Mouse (Mus musculus) liver, embryonic 14.5 days (tissue): ENCODE measurements at regions not wholly inside any gene's neighbourhood (a gene's known extent, or its start where the extent isn't known, plus 50 kb on each side); places are given as distances from the start of the nearest gene placed in this dataset.

Experiments used
- ATAC-seq: fragments of 200-750 bp; cut with Nextera tagmentation; 2 replicates; pipeline ENCODE4 v1.8.0; 2017; ENCODE audit warnings: moderate number of reproducible peaks, mild to moderate bottlenecking, moderate library complexity; ENCODE audit not compliant: insufficient read depth
- DNase-seq, 3 experiments: peaks; one replicate each; pipeline ENCODE4 v3.0.0-alpha.2; 2012 to 2013; ENCODE audit warnings: low read depth in 3 of 3, low spot score in 3 of 3
- H3K27ac ChIP-seq: fragments of 300-500 bp; sonication (generic); 2 replicates; pipeline ENCODE4 v1.5.1; 2014; ENCODE audit warnings: moderate library complexity, mild to moderate bottlenecking, control low read depth, inconsistent platforms
- H3K27me3 ChIP-seq: fragments of 300-500 bp; sonication (generic); 2 replicates; pipeline ENCODE4 v1.6.1; 2014; ENCODE audit warnings: mild to moderate bottlenecking, low read length, moderate library complexity; ENCODE audit not compliant: control insufficient read depth, insufficient read depth
- H3K36me3 ChIP-seq: fragments of 300-500 bp; sonication (generic); replicated peaks from 2 replicates; pipeline ENCODE4 v1.6.1; 2014; ENCODE audit warnings: low read depth; ENCODE audit not compliant: control insufficient read depth, insufficient read depth
- H3K4me1 ChIP-seq, 2 experiments: fragments of 200-500 bp in 1 of 2; fragments of 300-500 bp in 1 of 2; sonication (generic) in 1 of 2; replicated peaks; 2 replicates each; pipeline ENCODE4 v1.6.1; 2012 to 2014; ENCODE audit warnings: antibody characterized with exemption in 1 of 2, inconsistent platforms in 1 of 2, low read length in 1 of 2; ENCODE audit not compliant: control insufficient read depth in 2 of 2, insufficient read depth in 2 of 2
- H3K4me2 ChIP-seq: fragments of 300-500 bp; sonication (generic); 2 replicates; pipeline ENCODE4 v1.6.1; 2014; ENCODE audit warnings: low read depth, mild to moderate bottlenecking, control low read depth, moderate library complexity
- H3K4me3 ChIP-seq, 2 experiments: fragments of 200-500 bp in 1 of 2; fragments of 300-500 bp in 1 of 2; sonication (generic) in 1 of 2; 2 replicates each; pipeline ENCODE4 v1.5.1; 2012 to 2014; ENCODE audit warnings: low read depth in 2 of 2, low read length in 2 of 2, mild to moderate bottlenecking in 2 of 2, control low read depth in 1 of 2, inconsistent platforms in 1 of 2, moderate library complexity in 1 of 2; ENCODE audit not compliant: insufficient read depth in 1 of 2
- H3K9ac ChIP-seq: fragments of 300-500 bp; sonication (generic); replicated peaks from 2 replicates; pipeline ENCODE4 v1.6.1; 2014; ENCODE audit warnings: mild to moderate bottlenecking, control low read depth, moderate library complexity
- H3K9me3 ChIP-seq: fragments of 300-500 bp; sonication (generic); 2 replicates; pipeline ENCODE4 v1.6.1; 2016; ENCODE audit warnings: low read length, mixed read lengths; ENCODE audit not compliant: control insufficient read depth
- CTCF ChIP-seq: IDR thresholded peaks from 2 replicates; pipeline ENCODE4 v1.5.1; 2016; ENCODE audit warnings: antibody characterized with exemption, low read depth, control low read depth
- EP300 ChIP-seq: IDR thresholded peaks from 2 replicates; pipeline ENCODE4 v1.6.1; 2016; ENCODE audit warnings: antibody characterized with exemption, low read depth
- WGBS: fragments of 180-500 bp; shearing (Covaris S2); extraction: QIAGEN DNeasy Blood & Tissue Kit; methylation state at CpG from one replicate; pipeline ENCODE4 v1.1.7; 2014; ENCODE audit not compliant: insufficient replicate concordance; 5-methylcytosine and 5-hydroxymethylcytosine counted together

DNA sequence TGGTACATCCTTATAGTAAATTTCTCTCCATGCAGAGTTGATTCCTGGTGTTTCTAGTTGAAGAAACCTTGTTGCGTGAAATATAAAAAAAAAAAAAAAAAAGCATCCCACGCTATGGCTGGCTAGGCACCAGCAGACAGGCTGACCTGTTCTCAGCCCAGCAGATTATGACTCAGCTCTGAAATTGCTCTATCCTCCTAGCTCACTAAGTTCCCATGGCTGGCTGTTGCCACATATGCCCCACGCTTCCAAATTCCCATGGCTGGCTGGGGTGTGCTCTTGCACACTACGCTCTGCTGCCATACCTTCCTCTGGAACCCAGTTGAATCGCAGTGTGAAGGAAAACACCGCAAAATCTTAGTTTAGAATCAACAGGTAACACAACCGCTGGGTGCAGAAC is 270.1 kb downstream of the Mid1ip1 start:
- WGBS: 66% methylated on average over 7 of the region's 7 CpGs
- DNase-seq (no peak), ATAC-seq (no peak)
- no peak overlapping the region for H3K9ac ChIP-seq
- no peaks in the 10 kb centered on the region for H3K36me3 ChIP-seq
- no peak overlapping the region for H3K4me3 ChIP-seq
- no peaks in the 10 kb centered on the region for H3K4me1 ChIP-seq
- H3K9me3 ChIP-seq: no peaks in the 10 kb centered on the region
- TF ChIP-seq CTCF (no peak), EP300 (no peak)
- H3K27ac ChIP-seq: no peak overlapping the region
- no peaks in the 10 kb centered on the region for H3K27me3 ChIP-seq
- H3K4me2 ChIP-seq: no peak overlapping the region

- H3K4me1 ChIP-seq: no peaks in the 10 kb centered on the region
- no peak overlapping the region for H3K4me3 ChIP-seq
- WGBS: 31% methylated on average over 6 of the region's 6 CpGs
- DNase-seq (no peak), ATAC-seq (no peak)
- H3K9ac ChIP-seq: no peak overlapping the region
- no peaks in the 10 kb centered on the region for H3K9me3 ChIP-seq
- no peak overlapping the region for H3K4me2 ChIP-seq
- no peaks in the 10 kb centered on the region for H3K36me3 ChIP-seq
- TF ChIP-seq CTCF: no peak
- no peak for TF ChIP-seq EP300
- H3K27me3 ChIP-seq: no peaks in the 10 kb centered on the region
- H3K27ac ChIP-seq: no peak overlapping the region
Measured at GRCm38 (mm10) chrX:10991871-10992210, 277.0 kb downstream of the Mid1ip1 start.

DNA sequence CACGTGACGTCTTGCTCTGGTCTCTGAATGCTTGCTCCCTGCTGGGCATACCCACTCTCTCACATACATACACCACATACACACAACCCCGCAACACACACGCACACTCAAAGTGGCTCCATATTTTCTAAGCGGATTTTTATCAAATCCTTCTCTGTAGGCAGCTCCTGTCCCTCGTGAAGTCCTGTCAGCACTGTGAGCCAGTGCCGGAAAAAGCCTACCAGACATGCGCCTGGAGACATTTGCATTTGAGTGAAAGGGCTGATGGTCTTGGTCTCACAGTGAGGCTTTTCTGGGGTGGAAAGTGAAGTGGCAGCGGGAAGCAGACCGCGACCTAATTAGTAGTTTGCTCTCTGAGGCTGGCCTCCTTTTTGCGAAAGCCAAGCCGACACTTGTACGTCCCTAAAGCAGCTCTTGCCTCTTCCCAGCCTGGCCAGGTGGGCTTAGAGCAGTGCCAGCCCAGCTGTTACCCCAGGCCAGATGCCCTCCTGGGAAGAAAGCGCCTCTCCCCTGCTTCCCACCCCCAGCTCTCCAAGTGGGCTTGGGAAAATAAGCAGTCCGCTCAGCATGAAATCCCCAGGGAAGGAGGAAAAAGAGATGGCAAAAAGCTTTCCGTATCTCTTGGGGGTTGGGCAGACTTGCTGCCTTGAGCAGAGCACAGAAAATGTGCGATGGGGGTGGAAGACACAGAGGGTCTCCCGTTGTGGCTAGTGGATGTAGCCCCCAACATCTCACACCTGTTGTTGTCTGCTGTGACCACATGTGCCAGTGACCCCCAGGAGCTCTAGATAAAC is 277.6 kb downstream of the Mid1ip1 start:
- TF ChIP-seq EP300 (no peak), CTCF (no peak)
- H3K4me1 ChIP-seq: no peaks in the 10 kb centered on the region
- H3K36me3 ChIP-seq: no peaks in the 10 kb centered on the region
- no peaks in the 10 kb centered on the region for H3K27me3 ChIP-seq
- no peak overlapping the region for H3K27ac ChIP-seq
- WGBS: 25% methylated on average over 19 of the region's 19 CpGs
- ATAC-seq: no peak
- DNase-seq: no peak
- H3K9ac ChIP-seq: no peak overlapping the region
- H3K4me3 ChIP-seq: no peak overlapping the region
- no peaks in the 10 kb centered on the region for H3K9me3 ChIP-seq
- 0 out of 2 replicates have a peak overlapping the region, but pooled peaks have one; percentile 2 for H3K4me2 ChIP-seq

GRCm38 (mm10) chrX:10993005-10993377 is 278.2 kb downstream of the Mid1ip1 start:
- H3K9ac ChIP-seq: no peak overlapping the region
- ATAC-seq (no peak), DNase-seq (no peak)
- H3K9me3 ChIP-seq: no peaks in the 10 kb centered on the region
- no peaks in the 10 kb centered on the region for H3K27me3 ChIP-seq
- H3K4me1 ChIP-seq: no peaks in the 10 kb centered on the region
- H3K4me3 ChIP-seq: no peak overlapping the region
- H3K4me2 ChIP-seq: no peak overlapping the region
- TF ChIP-seq CTCF: no peak
- no peak for TF ChIP-seq EP300
- 44% methylated on average over 6 of the region's 6 CpGs for WGBS
- no peak overlapping the region for H3K27ac ChIP-seq
- no peaks in the 10 kb centered on the region for H3K36me3 ChIP-seq

DNA sequence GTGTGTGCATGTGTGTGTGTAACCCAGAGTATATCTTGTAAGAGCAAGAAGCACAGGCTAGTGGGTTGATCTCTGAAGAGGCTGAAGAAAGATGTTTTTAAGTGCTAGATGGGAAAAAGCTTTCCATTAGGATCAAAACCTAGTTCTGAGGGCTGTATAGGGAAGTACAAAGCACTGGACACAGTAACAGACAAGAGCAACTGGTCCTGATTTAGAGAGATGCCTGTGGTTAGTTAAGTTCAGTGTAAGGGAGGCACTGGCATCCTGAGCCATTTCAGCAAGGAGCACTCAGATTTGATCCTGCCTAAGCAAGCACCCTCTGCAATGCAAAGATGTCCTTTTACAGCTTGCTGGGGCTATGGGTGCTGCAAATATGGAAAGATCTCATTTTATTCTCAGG is 280.1 kb downstream of the Mid1ip1 start:
- H3K4me3 ChIP-seq: no peak overlapping the region
- H3K4me2 ChIP-seq: no peak overlapping the region
- TF ChIP-seq EP300: no peak
- TF ChIP-seq CTCF: no peak
- DNase-seq (no peak), ATAC-seq (no peak)
- no peak overlapping the region for H3K9ac ChIP-seq
- no peak overlapping the region for H3K27ac ChIP-seq
- H3K9me3 ChIP-seq: no peaks in the 10 kb centered on the region
- H3K36me3 ChIP-seq: no peaks in the 10 kb centered on the region
- no peaks in the 10 kb centered on the region for H3K27me3 ChIP-seq
- no peaks in the 10 kb centered on the region for H3K4me1 ChIP-seq
